Mouse (Mus musculus) gastrocnemius, postnatal 10 days (tissue): Measurements from ENCODE around the gene Alkbh5. TPM values are rescaled to one million over a fixed set of nuclear protein-coding genes. Genes with fewer than 3 reads are reported as not detected.
A peak's percentile ranks its signal among the peaks of the same experiment; 100 is the strongest.
"Not testable (repeated sequence)": the region's sequence is repeated elsewhere in the genome, so short reads cannot be mapped to it uniquely, and the experiment has no call there.

Experiments used
- DNase-seq: peaks from one replicate; pipeline ENCODE4 v3.0.0; 2021; ENCODE audit warnings: mixed read lengths
- total RNA-seq, 2 experiments: library from RNA; stranded (reverse); gene quantifications; 2 replicates each; pipeline ENCODE4 v1.2.3; 2021

The Alkbh5 gene
- total RNA-seq, 2 experiments from 2014 or later, result 73.2 to 73.7 TPM

DNA sequence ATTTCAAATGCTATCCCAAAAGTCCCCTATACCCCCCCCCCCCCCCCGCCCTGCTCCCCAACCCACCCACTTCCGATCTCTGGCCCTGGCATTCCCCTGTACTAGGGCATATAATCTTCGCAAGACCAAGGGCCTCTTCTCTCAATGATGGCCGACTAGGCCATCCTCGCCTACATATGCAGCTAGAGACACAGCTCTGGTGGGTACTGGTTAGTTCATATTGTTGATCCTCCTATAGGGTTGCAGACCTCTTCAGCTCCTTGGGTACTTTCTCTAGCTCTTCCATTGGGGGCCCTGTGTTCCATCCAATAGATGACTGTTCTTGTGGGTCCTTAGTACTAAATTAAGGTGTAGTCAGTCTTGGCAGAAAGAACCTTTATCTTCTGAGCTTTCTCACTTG, 7.0 kb downstream of the Alkbh5 start:
- not testable (repeated sequence) for DNase-seq

DNA sequence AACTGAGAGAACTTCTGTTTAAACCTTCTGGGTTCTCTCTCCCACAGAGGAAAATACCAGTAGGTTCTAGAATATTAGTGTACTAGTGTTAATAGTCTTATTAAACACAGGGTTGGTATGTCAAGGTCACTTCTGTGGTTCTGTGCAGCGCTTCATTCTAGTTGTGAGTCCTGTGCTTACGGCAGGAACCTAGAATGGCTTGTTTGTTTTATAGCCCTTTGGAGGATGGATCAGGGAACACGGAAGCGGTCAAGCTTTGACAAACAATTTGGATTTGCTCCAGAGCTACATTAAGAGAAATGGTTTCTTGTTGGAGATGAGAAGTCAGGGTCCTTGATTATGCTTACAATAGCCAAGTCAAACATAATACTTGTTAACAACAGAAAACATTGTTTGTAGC, 9.3 kb downstream of the Alkbh5 start:
- DNase-seq, result no peak

DNA sequence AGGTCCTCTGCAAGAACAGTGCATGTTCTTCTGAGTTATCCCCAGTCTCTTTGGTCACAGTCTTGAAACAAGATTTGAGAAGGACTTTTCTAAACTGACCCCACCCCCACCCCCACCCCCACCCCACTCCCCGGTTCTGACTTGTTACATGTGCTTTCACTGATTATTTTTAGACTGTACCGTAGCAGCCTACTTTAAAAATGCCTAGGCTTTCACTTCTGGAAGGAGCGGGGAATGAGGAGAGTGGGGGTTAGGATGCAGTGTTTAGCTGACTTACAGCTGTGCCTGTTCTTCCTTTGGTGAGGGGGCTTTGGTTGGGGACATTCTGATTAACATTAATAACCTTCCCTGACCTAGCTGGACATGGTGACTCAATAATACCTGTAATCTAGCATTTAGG, 11.9 kb downstream of the Alkbh5 start:
- no peak for DNase-seq

DNA sequence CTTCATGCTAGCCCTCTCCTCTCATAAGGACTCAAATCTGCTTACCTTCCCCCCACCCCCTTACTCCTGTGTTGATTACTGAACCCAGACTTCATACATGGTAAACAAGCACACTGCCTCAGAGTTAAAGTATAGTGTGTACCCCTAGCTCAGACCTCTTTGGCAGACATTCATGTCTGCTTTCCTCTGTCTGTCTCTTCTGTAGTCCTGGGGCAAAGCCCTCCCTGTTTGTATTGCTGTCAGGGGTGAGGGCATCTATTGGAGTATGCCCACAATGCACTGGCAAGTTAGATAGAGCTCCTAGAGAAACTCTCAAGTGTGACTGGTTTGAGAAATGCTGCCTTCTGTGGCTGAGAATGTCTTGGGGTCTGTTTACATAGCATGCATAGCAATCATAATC, 16.9 kb downstream of the Alkbh5 start:
- DNase-seq, result no peak

DNA sequence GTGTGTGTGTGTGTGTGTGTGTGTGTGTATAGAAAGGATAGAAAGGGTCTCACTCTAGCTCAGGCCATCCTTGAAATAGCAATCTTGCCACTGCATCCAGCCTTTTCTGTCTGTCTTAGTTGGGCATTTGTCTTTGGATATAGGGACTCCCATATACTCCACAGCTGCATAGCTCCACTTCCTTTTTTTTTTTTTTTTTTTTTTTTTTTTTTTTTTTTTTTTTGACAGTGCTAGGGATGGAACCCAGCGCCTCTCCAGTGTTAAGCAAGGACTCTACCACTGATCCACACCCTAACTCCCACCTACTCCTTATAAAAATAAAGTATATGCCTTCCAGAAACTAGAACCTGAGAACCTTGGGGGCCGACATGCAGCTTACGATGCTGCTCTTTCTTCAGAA, 21.5 kb downstream of the Alkbh5 start:
- DNase-seq, result no peak

DNA sequence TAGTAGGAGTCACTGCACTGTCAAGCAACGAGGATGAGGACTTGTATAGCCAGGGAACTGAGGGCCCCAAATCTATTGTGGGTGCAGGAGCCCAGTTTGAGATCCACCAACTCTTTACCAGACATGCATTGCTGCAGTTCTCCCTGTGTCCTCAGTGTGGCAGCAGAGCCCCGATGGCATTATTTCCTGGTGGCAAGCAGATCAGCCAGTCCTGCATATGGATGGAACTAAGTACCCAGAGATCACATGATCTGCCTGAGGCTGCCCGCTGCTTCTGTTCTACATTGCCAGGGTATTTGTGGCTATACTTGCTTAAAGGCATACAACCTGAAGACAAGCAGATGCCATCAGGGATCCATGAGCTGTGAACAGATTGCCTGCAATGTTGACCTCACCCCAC, 23.2 kb downstream of the Alkbh5 start:
- DNase-seq, result peak; percentile 65

DNA sequence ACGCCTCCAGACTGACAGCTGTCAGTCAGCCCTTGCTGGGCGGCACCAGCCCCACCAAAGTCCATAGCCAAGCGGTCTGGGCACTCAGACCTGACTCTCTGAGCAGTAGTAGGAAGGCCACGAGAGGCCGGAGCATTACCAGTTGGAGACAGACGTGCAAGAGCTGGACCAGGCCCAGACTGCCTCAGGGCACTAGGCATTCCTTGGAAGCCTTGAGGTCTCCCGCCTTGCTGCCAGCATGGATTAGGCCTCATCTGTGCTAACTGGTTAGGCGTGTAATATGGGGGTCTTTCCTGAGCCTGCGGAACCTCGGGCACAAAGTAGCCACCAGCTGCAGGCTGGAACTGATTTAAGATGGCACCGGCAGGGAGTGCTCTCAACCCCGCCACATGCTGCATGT, 37.8 kb downstream of the Alkbh5 start:
- not testable (repeated sequence) for DNase-seq

Other genes starting within 250 kb of the Alkbh5 start
- 10 to 100 TPM; 38.6 to 45.1 TPM for gene Tom1l2, start 183.5 kb upstream of the Alkbh5 start, total RNA-seq
- gene Drc3, start 183.1 kb upstream of the Alkbh5 start, total RNA-seq, result 1 to 10 TPM; 1.3 to 1.6 TPM
- gene Gid4, start 119.2 kb upstream of the Alkbh5 start, total RNA-seq, result 10 to 100 TPM; 20.6 to 22.6 TPM
- 10 to 100 TPM; 29.8 to 37.0 TPM for gene Atpaf2, start 117.9 kb upstream of the Alkbh5 start, total RNA-seq
- 10 to 100 TPM; 32.6 to 34.0 TPM for gene Drg2, start 81.8 kb upstream of the Alkbh5 start, total RNA-seq
- under 1 TPM; 0.05 to 0.16 TPM for gene Myo15, start 67.0 kb upstream of the Alkbh5 start, total RNA-seq
- 10 to 100 TPM; 15.7 to 20.3 TPM for gene Llgl1, start 163.3 kb downstream of the Alkbh5 start, total RNA-seq
- gene Flii, start 190.9 kb downstream of the Alkbh5 start, total RNA-seq, result 10 to 100 TPM; 88.9 to 89.0 TPM
- gene Mief2, start 192.0 kb downstream of the Alkbh5 start, total RNA-seq, result 10 to 100 TPM; 79.9 to 81.7 TPM
- gene Top3a, start 241.0 kb downstream of the Alkbh5 start, total RNA-seq, result 1 to 10 TPM; 6.5 to 7.6 TPM
- gene Smcr8, start 241.1 kb downstream of the Alkbh5 start, total RNA-seq, result 10 to 100 TPM; 13.3 to 14.5 TPM